ENCODE assay signal across 15 mouse cellular contexts in the genomic region with DNA sequence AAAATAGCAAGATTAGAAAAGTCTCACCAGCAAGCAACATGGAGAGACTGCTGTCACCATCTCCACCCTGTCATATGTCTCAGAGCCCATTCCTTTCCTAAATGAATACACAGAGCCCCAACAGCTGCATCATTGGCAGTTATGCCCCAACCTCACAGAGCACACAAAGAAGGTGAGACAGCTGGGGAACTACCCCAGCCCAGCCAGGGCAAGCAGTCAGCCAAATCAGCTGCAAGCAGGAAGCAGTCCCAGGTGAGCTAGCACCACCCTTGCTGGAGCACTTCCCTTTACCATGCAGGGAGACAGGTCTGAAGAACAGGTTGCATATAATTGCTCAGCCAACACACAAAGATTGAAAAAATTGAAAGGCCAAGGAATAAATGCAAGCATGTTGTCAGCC. TPM values are rescaled to one million over a fixed set of nuclear protein-coding genes. Genes with fewer than 3 reads are reported as not detected.
DNase-seq lines count a peak whose midpoint lies in the region.
"Had no signal": no experiment of that assay in that cellular context is flagged by ENCODE, and none has a peak within 500 bp of the region (broad histone marks: within the 10 kb centered on the region; RNA-seq: fewer than 3 reads in every experiment).

No protein-coding gene starts in this region.

- DNase-seq in gastrocnemius, postnatal 25 days: peak; percentile 27
- no peak for DNase-seq in gastrocnemius, postnatal 4 days (ENCODE audit: low spot score in 2 of 2)
- peak; percentile 52 for DNase-seq in induced T-regulatory cell, adult 2 months (ENCODE audit: low read depth)
- DNase-seq in spleen, postnatal 36 days (ENCODE audit: low spot score in 2 of 2): peak; percentile 88 to 89
- peak; percentile 72 to 73 for DNase-seq in thymus, postnatal 10 days (ENCODE audit: low spot score in 2 of 2)
- no peak for DNase-seq in cerebellum, postnatal 36 days
- no peak for DNase-seq in heart, adult 8-10 months (ENCODE audit: low spot score)
- DNase-seq in neural tube, embryonic 10.5 days (ENCODE audit: extremely low spot score, low spot score): no peak
- DNase-seq: adrenal gland, postnatal 36 days; gastrocnemius, postnatal 14 days; heart, postnatal 4 days; kidney, adult 2 months; kidney, postnatal 25 days; layer of hippocampus, adult 9-11 months; lung, postnatal 14 days had no signal

RNA-seq across cellular contexts. Expression of gene Brwd1, which starts 3.3 kb away (rescaled TPM):
- total RNA-seq in gastrocnemius, postnatal 25 days (2021): 10 to 100 TPM; 59.2 to 63.4 TPM
- 100 to 1,000 TPM; 118 to 133 TPM for total RNA-seq in gastrocnemius, postnatal 4 days (2021)
- total RNA-seq in heart, adult 8-10 months (2022): 10 to 100 TPM; 78.6 to 92.3 (median 84.7) TPM

RNA-seq across cellular contexts. Expression of gene Hmgn1, which starts 41.9 kb away (rescaled TPM):
- total RNA-seq in gastrocnemius, postnatal 25 days (2021): 10 to 100 TPM; 30.2 to 38.5 TPM
- total RNA-seq in gastrocnemius, postnatal 4 days (2021): 100 to 1,000 TPM; 172 to 185 TPM
- total RNA-seq in heart, adult 8-10 months (2022): 10 to 100 TPM; 40.6 to 57.8 (median 43.0) TPM

RNA-seq across cellular contexts. Expression of gene Wrb, which starts 59.6 kb away (rescaled TPM):
- 1 to 10 TPM; 9.5 to 9.8 TPM for total RNA-seq in gastrocnemius, postnatal 25 days (2021)
- total RNA-seq in gastrocnemius, postnatal 4 days (2021): 10 to 100 TPM; 14.0 to 18.1 TPM
- total RNA-seq in heart, adult 8-10 months (2022): 10 to 100 TPM; 13.6 to 17.6 (median 15.9) TPM

Comparison
In these comparisons a context has a peak if more than half of its experiments do, and no peak if none do; other contexts are left out.
1. DNase-seq: peak in gastrocnemius, postnatal 25 days (single experiment), induced T-regulatory cell, adult 2 months (single experiment), spleen, postnatal 36 days (2 of 2) and thymus, postnatal 10 days (2 of 2); none in gastrocnemius, postnatal 4 days (0 of 2), cerebellum, postnatal 36 days (0 of 2), heart, adult 8-10 months (single experiment) and neural tube, embryonic 10.5 days (single experiment).